Comparison of ENCODE assay signal across 21 mouse cellular contexts in the genomic region with DNA sequence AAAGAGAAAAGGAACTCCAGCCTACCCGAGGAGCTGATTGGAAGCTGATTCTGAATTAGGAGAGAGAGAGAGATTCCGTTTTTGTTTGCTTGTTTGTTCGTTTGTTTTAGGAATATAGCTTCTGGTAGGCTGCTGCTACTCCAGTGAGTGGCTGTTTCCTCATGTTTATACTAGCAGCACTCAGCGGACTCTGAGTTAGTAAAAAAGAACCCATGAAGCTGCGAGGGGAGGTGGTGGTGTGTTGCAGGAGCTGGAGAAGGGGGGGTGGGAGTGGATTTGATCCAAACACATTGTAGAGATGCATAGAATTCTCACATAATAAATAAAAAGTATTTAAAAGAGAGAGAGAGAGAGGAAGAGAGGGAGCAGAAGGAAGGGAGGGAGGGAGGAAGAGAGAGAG.
DNase-seq lines count a peak whose midpoint lies in the region; ATAC-seq and TF ChIP-seq lines count a peak whose summit lies in the region.
"Had no signal": no experiment of that assay in that cellular context is flagged by ENCODE, and none has a peak within 500 bp of the region (broad histone marks: within the 10 kb centered on the region; RNA-seq: fewer than 3 reads in every experiment).

No protein-coding gene starts in this region.

- no peaks in the 10 kb centered on the region for H3K27me3 ChIP-seq in lung, embryonic 14.5 days (ENCODE audit: insufficient read depth, low read length)
- no peaks in the 10 kb centered on the region for H3K27me3 ChIP-seq in lung, embryonic 16.5 days (ENCODE audit: control insufficient read depth, insufficient read depth, low read depth, low read length)
- H3K27me3 ChIP-seq: CH12.LX had no signal

- peak; percentile 82 for DNase-seq in heart, adult 11 months
- DNase-seq in heart, adult 18-20 months: no peak
- DNase-seq in lung, embryonic 14.5 days: peak; percentile 63
- no peak for DNase-seq in lung, postnatal 36 days
- DNase-seq in lung, postnatal 10 days: no peak
- DNase-seq: adrenal gland, adult 2 months; adrenal gland, adult 8-10 months; adrenal gland, postnatal 10 days; adrenal gland, postnatal 14 days; adrenal gland, postnatal 25 days; adrenal gland, postnatal 36 days; B cell, adult 2 months; cerebellum, adult 11 months; cerebellum, adult 11-12 months; cerebellum, adult 18-20 months had no signal

- no peak overlapping the region for H3K27ac ChIP-seq in lung, embryonic 14.5 days (ENCODE audit: low read depth)
- no peak overlapping the region for H3K27ac ChIP-seq in lung, embryonic 16.5 days (ENCODE audit: low read length)

- no peak overlapping the region for H3K9ac ChIP-seq in lung, embryonic 14.5 days
- no peak overlapping the region for H3K9ac ChIP-seq in lung, embryonic 16.5 days (ENCODE audit: low read length)

- H3K4me2 ChIP-seq in lung, embryonic 14.5 days: no peak overlapping the region
- no peak overlapping the region for H3K4me2 ChIP-seq in lung, embryonic 16.5 days (ENCODE audit: low read depth, low read length)

- no peaks in the 10 kb centered on the region for H3K36me3 ChIP-seq in lung, embryonic 14.5 days (ENCODE audit: insufficient read depth)
- H3K36me3 ChIP-seq in lung, embryonic 16.5 days (ENCODE audit: control insufficient read depth, insufficient read depth, low read length): no peaks in the 10 kb centered on the region
- H3K36me3 ChIP-seq: G1E had no signal

- no peak overlapping the region for H3K4me3 ChIP-seq in lung, embryonic 14.5 days (ENCODE audit: low read depth, low read length)
- H3K4me3 ChIP-seq in lung, embryonic 16.5 days (ENCODE audit: low read length): no peak overlapping the region

- no peaks in the 10 kb centered on the region for H3K4me1 ChIP-seq in lung, embryonic 14.5 days (ENCODE audit: insufficient read depth)
- H3K4me1 ChIP-seq in lung, embryonic 16.5 days (replicated peaks; ENCODE audit: control insufficient read depth, insufficient read depth, low read length): peaks cover 15% of the 10 kb centered on the region

- TF ChIP-seq CTCF in lung, embryonic 14.5 days (IDR thresholded peaks at IDR 0.05; ENCODE audit: low read depth): no peak

- WGBS in lung, embryonic 14.5 days: 41% methylated on average over 5 of the region's 5 CpGs
- WGBS in lung, embryonic 16.5 days: 33% methylated on average over 5 of the region's 5 CpGs

- peak; percentile 53; the same call in 1 of the 2 replicates for ATAC-seq in lung, embryonic 14.5 days (ENCODE audit: insufficient read depth)
- ATAC-seq in lung, embryonic 16.5 days (ENCODE audit: low read depth): peak; percentile 38; the same call in 1 of the 2 replicates
- ATAC-seq: activated CD4-positive, CD25-positive, alpha-beta regulatory T cell, adult 4 months; CD4-positive, CD25-positive, alpha-beta regulatory T cell, adult 4 months; Patski had no signal

- no peaks in the 10 kb centered on the region for H3K9me3 ChIP-seq in lung, embryonic 14.5 days (ENCODE audit: low read depth, low read length)
- no peaks in the 10 kb centered on the region for H3K9me3 ChIP-seq in lung, embryonic 16.5 days (ENCODE audit: control insufficient read depth, low read length)
- H3K9me3 ChIP-seq: G1E had no signal

Comparison
In these comparisons a context has a peak if more than half of its experiments do, and no peak if none do; other contexts are left out.
1. DNase-seq: peak in heart, adult 11 months (single experiment) and lung, embryonic 14.5 days (single experiment); none in heart, adult 18-20 months (0 of 2), lung, postnatal 36 days (single experiment) and lung, postnatal 10 days (single experiment).